Mouse (Mus musculus) 3134 (cell line): Measurements from ENCODE around the gene Stpg4.

Experiments used
- DNase-seq: peaks from one replicate; pipeline ENCODE4 v3.0.0-alpha.2; 2011; ENCODE audit warnings: low spot score; ENCODE audit not compliant: insufficient read length; ENCODE audit errors: extremely low read depth

Stpg4 gene

GRCm38 (mm10) chr17:87427511-87427910 is at the start of gene Stpg4:
TSS of gene Stpg4 (minus strand) at chr17:87427741.
- peak; percentile 26 for DNase-seq

DNA sequence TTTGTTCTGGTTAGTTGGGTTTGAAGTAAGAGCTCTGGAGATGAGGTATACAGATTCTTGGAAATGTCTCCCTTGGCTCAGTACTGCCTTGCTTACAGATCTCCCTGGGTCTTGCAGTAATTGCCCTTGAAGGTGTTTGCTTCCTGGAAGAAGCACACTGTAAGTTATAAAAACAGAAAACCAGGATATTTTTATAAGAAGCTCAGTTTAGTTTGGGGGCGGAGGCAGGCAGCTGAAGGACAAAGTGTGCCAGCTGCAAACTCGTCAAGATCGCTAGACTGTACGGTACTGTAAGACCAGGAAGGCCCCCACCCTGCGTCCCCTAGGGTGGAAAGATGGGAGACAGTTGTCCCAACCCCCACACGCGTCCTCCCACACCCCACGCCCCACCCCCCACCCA is 47.8 kb upstream of the Stpg4 start:
- DNase-seq = no peak

GRCm38 (mm10) chr17:87474501-87474795 is 46.9 kb upstream of the Stpg4 start:
- no peak for DNase-seq

- DNase-seq = no peak
Measured at GRCm38 (mm10) chr17:87473736-87474500, 46.4 kb upstream of the Stpg4 start.

GRCm38 (mm10) chr17:87473441-87473735 is 45.8 kb upstream of the Stpg4 start:
- DNase-seq = no peak

DNA sequence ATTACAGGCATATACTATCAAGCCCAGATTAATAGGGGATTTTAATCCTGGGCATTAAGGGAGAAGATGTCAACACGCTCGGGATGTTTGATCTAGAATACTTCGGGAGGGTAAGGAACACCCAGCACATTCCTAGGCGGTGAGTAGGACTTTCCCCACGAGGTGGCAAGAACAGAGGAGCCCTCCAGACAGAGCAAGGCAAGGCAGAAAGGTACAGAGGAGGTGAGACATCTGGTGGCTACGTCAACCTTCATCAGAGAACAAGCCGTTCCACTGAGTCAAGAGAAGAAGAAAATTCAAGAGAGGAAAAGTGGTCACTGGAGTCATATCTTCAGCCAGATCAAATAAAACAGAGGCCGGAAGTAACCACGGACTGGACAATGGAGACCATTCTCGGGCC is 45.3 kb upstream of the Stpg4 start:
- DNase-seq = no peak

- no peak for DNase-seq
Measured at GRCm38 (mm10) chr17:87471661-87472060, 44.1 kb upstream of the Stpg4 start.

DNA sequence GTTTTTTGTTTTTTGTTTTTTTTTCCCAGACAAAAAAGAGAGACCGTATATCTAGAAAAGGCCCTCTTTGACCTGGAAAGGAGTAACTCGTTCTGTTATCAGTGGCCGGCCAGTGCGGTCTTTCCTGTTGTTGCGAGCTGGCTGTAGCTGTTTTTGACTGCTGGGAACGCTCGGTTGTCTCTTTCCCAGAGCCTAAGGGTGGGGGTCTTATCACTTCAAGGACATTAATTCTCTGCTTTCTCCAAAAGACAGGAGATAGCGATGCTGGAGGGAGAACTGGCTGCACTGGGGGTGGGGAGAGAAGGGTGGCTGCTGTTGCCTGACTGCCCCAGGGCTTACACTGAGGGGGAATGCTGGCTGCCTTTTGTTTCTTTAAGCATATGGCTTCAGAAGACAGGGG is 43.3 kb upstream of the Stpg4 start:
- DNase-seq = no peak

GRCm38 (mm10) chr17:87470282-87470681 is 42.7 kb upstream of the Stpg4 start:
- no peak for DNase-seq

DNA sequence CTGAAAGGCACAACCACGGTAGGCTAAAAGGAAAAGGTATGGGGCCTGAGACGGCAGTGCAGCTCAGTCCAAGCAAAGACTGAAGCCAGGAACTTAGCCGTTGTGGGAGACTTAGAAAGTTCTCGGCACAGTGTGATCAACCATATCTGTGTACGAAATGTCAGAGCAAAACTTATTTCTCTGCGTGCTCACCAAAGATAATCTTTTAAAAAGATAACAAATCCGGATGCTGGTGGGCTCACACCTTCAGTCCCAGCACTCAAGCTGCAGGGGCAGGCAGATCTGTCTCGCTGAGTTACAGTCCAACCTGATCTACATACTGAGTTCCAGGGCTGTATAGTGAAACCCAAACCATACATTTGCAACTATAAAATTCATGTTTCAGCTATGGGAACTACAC is 41.9 kb upstream of the Stpg4 start:
- no peak for DNase-seq

- no peak for DNase-seq
Measured at GRCm38 (mm10) chr17:87468616-87469015, 41.1 kb upstream of the Stpg4 start.

DNA sequence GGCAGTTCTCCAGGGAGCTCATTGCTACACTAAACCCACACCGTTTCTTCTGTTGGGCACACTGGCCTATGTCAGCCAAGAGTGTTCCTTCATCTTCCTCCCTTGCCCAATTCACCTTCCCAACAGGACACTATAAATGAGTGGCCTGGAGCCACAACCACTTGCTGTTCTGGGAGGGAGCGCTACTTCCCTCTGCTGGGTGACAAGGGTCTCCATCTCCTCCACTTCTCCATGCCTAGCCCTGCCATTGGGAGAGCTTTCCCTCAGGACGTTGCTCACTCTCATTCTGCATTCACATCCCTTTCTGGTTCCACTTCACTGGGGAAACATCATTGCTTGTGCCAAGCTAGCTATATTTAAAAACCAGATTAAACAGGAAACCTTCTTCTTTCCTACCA is 34.0 kb upstream of the Stpg4 start:
- DNase-seq = no peak

DNA sequence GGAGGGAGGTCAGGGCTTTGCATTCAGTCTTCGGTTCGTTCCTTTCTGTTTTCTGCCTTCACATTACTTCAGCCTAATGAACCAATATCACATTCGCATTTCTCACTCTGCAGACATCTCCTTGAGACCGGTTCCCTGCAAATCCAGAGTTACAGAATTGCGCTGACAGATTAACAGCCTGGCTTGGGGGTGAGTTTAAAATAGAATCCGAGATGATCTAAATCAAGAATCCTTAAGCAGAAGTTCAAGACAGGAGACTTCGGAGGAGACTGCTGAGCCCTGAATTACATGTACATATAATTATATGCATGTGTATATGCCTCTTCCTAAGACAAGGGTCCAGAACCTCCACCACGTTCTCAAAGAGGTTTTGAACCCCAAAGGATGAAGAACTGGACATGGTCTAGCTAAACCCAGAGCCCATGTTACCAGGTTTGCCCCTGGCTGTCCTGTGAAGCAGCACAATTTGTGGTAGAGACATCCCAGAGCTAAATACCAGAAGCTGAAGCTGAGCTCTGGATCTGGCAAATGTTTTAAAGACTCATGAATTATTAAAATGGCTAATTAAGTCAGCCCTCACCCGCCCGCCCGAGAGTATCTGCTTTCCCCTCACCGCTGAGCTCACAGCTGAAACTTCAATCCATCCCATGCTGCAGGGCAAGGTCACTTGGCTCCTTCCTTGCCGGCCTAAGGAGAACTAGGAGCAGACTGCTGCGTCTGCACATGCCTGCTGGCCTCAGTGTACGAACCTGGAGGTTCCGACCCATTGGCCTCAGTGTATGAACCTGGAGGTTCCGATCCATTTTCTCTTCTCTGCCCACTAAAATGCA is 33.3 kb upstream of the Stpg4 start:
- no peak for DNase-seq

GRCm38 (mm10) chr17:87459750-87460668 is 32.5 kb upstream of the Stpg4 start:
- DNase-seq = peak; percentile 30

GRCm38 (mm10) chr17:87458911-87459749 is 31.6 kb upstream of the Stpg4 start:
- DNase-seq = peak; percentile 79

DNA sequence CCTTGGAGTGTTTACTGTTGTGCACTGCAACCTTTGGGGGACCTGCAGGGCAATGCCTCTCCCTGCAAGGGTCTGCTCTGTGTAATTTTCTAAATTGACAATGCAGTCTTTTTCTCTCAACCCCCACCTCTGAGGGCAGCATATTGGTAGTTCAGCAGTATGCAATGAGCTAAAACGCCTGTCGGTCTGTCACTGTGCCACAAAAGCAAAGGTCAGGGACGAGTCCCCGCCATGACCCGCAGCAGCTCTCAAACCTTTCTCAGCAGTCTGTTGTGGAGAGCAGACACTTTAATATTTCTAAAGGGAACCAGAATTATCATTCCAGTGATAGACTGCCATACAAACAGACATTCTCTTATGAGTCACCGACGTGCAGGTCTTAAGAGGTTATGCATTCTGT is 30.4 kb upstream of the Stpg4 start:
- no peak for DNase-seq

DNA sequence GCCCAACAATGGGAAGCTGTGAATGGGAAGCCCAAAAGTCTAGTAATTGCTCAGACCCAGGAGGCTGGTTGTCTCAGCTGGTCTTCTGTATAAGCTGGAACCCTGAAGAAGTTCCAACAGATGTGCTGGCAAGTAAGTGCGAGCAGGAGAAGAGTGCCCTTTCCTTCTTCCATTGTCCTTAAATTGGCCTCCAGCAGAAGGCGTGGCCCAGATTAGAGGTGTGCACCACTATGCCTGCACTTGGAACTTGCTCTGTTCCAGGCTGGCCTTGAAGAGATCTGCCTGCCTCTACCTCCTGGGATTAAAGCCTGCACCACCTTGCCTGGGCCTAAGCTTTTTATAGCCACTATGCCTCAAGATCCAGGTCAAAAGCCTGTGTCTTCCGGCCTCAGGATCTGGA is 26.6 kb upstream of the Stpg4 start:
- no peak for DNase-seq

DNA sequence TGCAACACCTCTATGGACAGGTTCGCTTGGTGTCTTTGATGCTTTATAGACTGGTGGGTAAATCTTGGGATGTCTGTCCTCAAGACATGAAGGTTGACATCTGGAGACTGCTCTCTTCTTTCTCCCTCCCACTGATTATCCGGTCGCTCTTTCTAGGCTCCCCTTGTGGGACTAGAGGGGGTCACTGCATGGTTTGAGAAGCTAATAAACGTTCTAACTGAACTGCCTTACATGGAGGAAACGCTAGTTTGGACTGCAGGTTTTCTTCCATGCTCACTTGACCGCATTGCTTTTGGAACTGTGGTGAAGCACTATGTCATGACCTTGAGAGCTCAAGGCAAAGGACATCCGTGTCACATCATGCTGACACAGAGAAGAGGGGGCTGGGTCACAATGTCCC is 25.8 kb upstream of the Stpg4 start:
- DNase-seq = no peak

- no peak for DNase-seq
Measured at GRCm38 (mm10) chr17:87448881-87449280, 21.3 kb upstream of the Stpg4 start.

- DNase-seq = no peak
Measured at GRCm38 (mm10) chr17:87448339-87448738, 20.8 kb upstream of the Stpg4 start.
